Mouse (Mus musculus): ENCODE results near the gene Rnd3. TPM values are rescaled to one million over a fixed set of nuclear protein-coding genes. Genes with fewer than 3 reads are reported as not detected.

Gene Rnd3
- polyA plus RNA-seq, 1 experiment, result 3.5 TPM

DNA sequence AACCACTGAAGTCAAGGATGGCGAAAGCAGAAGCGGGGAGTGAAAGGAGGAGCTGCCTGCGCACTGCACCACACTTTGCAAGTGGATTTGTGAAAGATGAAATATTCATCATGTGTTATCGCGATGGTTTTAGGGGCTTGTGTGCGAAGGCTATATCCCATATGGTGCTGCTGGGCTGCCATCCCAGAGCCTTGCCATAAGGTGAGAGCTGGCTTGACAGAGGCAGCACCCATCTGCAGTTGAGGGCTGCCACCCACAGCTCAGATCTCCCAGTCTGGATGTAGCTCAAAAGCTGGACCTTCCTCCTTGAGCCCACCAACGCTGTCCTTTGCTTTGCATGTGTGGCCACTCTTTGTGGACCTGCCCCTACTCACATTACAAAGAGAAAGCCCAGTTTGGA, 58.2 kb downstream of the Rnd3 start:
- Histone ChIP-seq H3K27me3 (replicated peaks; ENCODE audit: control insufficient read depth, insufficient read depth, low read length) (no peaks in the 10 kb centered on the region), H3K36me3 (ENCODE audit: control insufficient read depth, insufficient read depth, low read length) (no peaks in the 10 kb centered on the region), H3K27ac (ENCODE audit: insufficient read depth, low read depth, low read length) (no peak overlapping the region), H3K4me3 (ENCODE audit: insufficient read depth, low read depth, low read length) (no peak overlapping the region), H3K4me1 (ENCODE audit: control insufficient read depth, insufficient read depth, low read length) (no peaks in the 10 kb centered on the region)
- WGBS, result 82% methylated on average over 7 of the region's 7 CpGs
- no peak for TF ChIP-seq POLR2A (IDR thresholded peaks at IDR 0.05; ENCODE audit: low read depth, low read length)
- no peak for TF ChIP-seq CTCF (conservative IDR thresholded peaks at IDR 0.05; ENCODE audit: insufficient read depth, insufficient read length, low read depth, low read length)
- DNase-seq, result no peak

DNA sequence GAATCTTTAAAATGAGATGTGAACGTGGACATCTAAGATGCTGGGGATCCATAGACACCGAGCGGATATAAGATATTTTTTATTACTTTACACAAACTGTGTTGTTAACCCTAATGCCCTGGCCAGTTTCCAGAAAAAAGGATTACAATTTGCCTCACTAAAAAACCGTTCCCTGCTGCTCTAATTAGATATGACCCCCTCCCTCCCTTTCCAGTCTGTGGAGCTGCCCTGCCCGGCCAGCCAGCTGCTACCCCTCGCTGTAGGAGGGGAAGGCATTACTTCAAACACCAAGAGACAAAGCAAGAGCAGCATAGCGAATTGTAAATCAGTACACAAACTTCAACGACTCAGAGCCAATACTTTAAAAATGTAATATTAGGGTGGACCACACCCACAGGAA, 58.9 kb downstream of the Rnd3 start:
- H3K36me3 ChIP-seq (ENCODE audit: control insufficient read depth, insufficient read depth, low read length), result no peaks in the 10 kb centered on the region
- H3K4me3 ChIP-seq (ENCODE audit: insufficient read depth, low read depth, low read length), result no peak overlapping the region
- no peaks in the 10 kb centered on the region for H3K27me3 ChIP-seq (replicated peaks; ENCODE audit: control insufficient read depth, insufficient read depth, low read length)
- WGBS, result 43% methylated on average over 8 of the region's 8 CpGs
- no peak overlapping the region for H3K27ac ChIP-seq (ENCODE audit: insufficient read depth, low read depth, low read length)
- no peaks in the 10 kb centered on the region for H3K4me1 ChIP-seq (ENCODE audit: control insufficient read depth, insufficient read depth, low read length)
- DNase-seq, result no peak
- no peak for TF ChIP-seq CTCF (conservative IDR thresholded peaks at IDR 0.05; ENCODE audit: insufficient read depth, insufficient read length, low read depth, low read length)

DNA sequence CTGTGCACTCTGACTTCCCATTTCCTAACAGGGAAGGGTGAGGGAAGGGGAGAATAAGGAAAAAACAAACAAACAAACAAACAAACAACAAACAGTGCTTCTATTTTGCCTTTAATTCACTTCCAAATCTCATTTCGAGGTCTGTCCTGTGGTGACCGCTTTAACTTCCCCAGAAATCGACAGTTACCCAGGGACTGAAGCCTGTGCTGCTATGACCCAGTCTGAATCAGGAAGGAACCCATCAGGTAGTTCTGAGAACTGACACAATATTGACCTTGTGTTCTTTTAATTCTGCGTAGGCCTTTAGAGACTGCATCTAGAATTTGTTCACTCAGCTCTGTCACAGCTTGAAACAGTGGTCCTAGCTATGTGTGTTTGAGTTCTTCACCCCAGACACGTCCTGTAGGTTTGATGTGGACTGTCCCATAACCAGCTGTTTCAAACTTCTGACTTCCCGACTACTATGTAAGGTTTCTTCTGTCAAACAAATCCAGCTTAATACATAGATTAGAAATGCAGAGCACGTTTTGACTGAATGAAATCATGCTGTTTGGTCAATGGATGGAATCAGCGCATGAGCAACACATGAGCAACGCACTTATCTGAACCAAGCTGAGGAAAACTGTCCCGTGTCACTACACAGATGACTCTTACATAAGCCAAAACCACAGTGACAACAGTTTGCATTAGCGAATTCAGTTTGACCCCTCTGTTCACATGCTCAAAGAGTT, 59.9 kb downstream of the Rnd3 start:
- Histone ChIP-seq H3K27ac (ENCODE audit: insufficient read depth, low read depth, low read length) (no peak overlapping the region), H3K27me3 (replicated peaks; ENCODE audit: control insufficient read depth, insufficient read depth, low read length) (no peaks in the 10 kb centered on the region), H3K4me1 (ENCODE audit: control insufficient read depth, insufficient read depth, low read length) (no peaks in the 10 kb centered on the region), H3K36me3 (ENCODE audit: control insufficient read depth, insufficient read depth, low read length) (no peaks in the 10 kb centered on the region), H3K4me3 (ENCODE audit: insufficient read depth, low read depth, low read length) (no peak overlapping the region)
- TF ChIP-seq CTCF (conservative IDR thresholded peaks at IDR 0.05; ENCODE audit: insufficient read depth, insufficient read length, low read depth, low read length) (no peak), POLR2A (IDR thresholded peaks at IDR 0.05; ENCODE audit: low read depth, low read length) (no peak)
- no peak for DNase-seq
- WGBS, result 94% methylated on average over 11 of the region's 11 CpGs

DNA sequence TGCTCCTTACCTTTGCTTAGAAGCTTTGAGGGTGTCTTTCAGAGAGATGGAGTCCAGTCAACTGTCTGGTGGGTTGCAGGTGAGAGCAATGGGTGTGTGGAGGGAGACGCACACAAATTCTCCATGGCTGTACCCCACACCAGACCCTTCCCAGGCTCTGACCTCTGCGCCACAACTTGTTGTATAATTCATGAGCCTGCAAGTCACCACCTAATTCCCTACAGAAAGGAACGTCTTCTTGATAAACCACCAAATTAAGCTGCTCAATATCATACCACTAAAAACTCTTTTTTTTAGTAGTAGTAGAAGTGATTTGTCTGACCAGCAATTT, 60.8 kb downstream of the Rnd3 start:
- Histone ChIP-seq H3K4me3 (ENCODE audit: insufficient read depth, low read depth, low read length) (no peak overlapping the region), H3K4me1 (ENCODE audit: control insufficient read depth, insufficient read depth, low read length) (no peaks in the 10 kb centered on the region), H3K27ac (ENCODE audit: insufficient read depth, low read depth, low read length) (no peak overlapping the region), H3K36me3 (ENCODE audit: control insufficient read depth, insufficient read depth, low read length) (no peaks in the 10 kb centered on the region), H3K27me3 (replicated peaks; ENCODE audit: control insufficient read depth, insufficient read depth, low read length) (no peaks in the 10 kb centered on the region)
- TF ChIP-seq CTCF (conservative IDR thresholded peaks at IDR 0.05; ENCODE audit: insufficient read depth, insufficient read length, low read depth, low read length) (no peak), POLR2A (IDR thresholded peaks at IDR 0.05; ENCODE audit: low read depth, low read length) (no peak)
- 86% methylated on average over 3 of the region's 3 CpGs for WGBS
- DNase-seq, result no peak

DNA sequence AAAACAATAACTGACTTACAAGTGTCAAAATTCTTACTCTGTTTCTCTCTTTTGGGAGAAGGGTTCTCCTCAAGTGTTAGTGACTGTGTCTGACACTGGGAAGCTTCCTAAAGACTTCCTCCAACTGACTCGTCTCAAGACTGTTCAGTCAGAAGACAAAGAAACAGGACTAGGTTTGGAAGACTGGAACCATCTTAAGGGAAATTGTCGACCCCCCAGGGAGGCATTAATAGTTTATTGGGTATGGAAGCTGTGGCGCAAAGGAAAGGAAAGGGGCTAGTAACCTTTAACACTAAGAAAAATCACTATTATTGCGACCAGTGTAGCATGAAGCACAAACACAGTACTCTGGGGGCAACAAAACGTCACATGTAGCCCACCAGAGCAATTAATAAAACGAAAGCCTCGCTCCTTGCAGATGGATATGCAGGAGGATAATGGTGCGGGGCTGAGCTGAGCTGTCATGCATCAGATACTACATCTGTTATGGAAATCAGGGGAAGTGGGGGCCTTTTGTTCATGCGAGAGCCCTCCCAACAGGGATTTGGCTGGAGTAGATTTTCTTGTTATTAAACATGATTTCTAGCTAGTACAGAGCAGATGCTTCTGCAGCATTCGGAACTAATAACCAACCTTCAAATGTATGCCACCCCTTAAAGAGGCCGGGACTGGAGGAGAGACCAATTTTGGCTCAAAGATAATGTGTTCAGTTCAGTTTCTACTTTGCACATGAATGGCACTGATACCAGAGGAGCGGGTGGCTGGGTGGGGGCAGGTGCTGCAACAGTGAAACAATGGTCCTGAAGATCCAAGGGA, 61.4 kb downstream of the Rnd3 start:
- WGBS, result 69% methylated on average over 12 of the region's 12 CpGs
- H3K4me3 ChIP-seq (ENCODE audit: insufficient read depth, low read depth, low read length), result no peak overlapping the region
- no peaks in the 10 kb centered on the region for H3K36me3 ChIP-seq (ENCODE audit: control insufficient read depth, insufficient read depth, low read length)
- no peaks in the 10 kb centered on the region for H3K27me3 ChIP-seq (replicated peaks; ENCODE audit: control insufficient read depth, insufficient read depth, low read length)
- no peak for DNase-seq
- H3K27ac ChIP-seq (ENCODE audit: insufficient read depth, low read depth, low read length), result no peak overlapping the region
- no peak for TF ChIP-seq POLR2A (IDR thresholded peaks at IDR 0.05; ENCODE audit: low read depth, low read length)
- no peak for TF ChIP-seq CTCF (conservative IDR thresholded peaks at IDR 0.05; ENCODE audit: insufficient read depth, insufficient read length, low read depth, low read length)
- H3K4me1 ChIP-seq (ENCODE audit: control insufficient read depth, insufficient read depth, low read length), result no peaks in the 10 kb centered on the region

DNA sequence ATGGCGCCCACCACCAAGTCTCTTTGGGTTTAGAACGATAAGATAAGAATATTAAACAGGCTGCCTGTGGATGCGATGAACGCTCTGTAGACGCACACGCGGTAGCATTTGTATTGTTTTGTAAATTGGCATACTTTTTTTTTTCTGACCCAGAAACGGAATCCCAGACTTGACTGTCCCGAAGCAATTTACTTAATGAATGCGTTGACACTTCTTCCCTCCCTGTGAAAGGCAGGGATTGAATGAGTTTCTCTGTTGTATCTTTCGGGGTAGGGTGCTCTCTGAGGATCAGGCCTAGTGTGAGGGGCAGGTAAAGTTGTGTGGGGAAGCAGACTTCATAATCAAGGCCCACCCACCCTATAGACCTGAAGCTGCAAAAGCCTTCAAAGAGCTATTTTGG, 63.8 kb downstream of the Rnd3 start:
- Histone ChIP-seq H3K27ac (ENCODE audit: insufficient read depth, low read depth, low read length) (no peak overlapping the region), H3K36me3 (ENCODE audit: control insufficient read depth, insufficient read depth, low read length) (no peaks in the 10 kb centered on the region), H3K4me3 (ENCODE audit: insufficient read depth, low read depth, low read length) (no peak overlapping the region), H3K27me3 (replicated peaks; ENCODE audit: control insufficient read depth, insufficient read depth, low read length) (no peaks in the 10 kb centered on the region), H3K4me1 (ENCODE audit: control insufficient read depth, insufficient read depth, low read length) (no peaks in the 10 kb centered on the region)
- WGBS, result 96% methylated on average over 11 of the region's 11 CpGs
- TF ChIP-seq CTCF (conservative IDR thresholded peaks at IDR 0.05; ENCODE audit: insufficient read depth, insufficient read length, low read depth, low read length), result no peak
- TF ChIP-seq POLR2A (IDR thresholded peaks at IDR 0.05; ENCODE audit: low read depth, low read length), result no peak
- no peak for DNase-seq

DNA sequence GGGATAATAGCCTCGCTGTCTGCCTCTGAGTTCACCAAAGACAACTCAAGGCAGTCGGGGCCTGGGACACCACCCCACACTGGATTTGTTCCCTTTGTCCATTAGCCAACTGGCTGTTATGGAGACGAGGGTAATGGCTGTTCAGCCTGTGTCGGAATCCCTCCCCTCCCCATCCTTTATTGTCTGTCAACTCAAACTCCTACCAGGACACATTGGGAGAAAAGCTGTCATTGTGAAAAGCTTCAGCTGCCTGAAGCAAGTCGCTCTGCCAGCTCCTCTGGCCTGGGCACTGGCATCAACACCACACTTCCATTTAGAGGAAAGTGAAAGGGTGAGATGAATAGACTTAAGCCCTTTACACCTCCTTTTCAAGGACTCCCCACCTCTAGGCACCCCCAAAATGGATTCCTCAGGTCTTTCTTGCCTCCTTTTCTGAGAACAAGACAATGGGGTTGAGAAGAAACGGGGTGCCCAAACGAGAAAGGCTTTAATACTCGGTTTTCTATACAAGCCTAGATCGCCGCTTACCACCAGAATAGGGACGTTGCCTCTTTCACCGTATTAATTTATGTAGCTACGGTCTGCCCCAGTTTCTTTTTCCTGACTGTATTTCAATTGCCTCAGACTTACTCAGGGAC, 66.1 kb downstream of the Rnd3 start:
- DNase-seq, result no peak
- Histone ChIP-seq H3K4me3 (ENCODE audit: insufficient read depth, low read depth, low read length) (no peak overlapping the region), H3K27me3 (replicated peaks; ENCODE audit: control insufficient read depth, insufficient read depth, low read length) (no peaks in the 10 kb centered on the region), H3K27ac (ENCODE audit: insufficient read depth, low read depth, low read length) (no peak overlapping the region), H3K36me3 (ENCODE audit: control insufficient read depth, insufficient read depth, low read length) (no peaks in the 10 kb centered on the region), H3K4me1 (ENCODE audit: control insufficient read depth, insufficient read depth, low read length) (no peaks in the 10 kb centered on the region)
- TF ChIP-seq CTCF (conservative IDR thresholded peaks at IDR 0.05; ENCODE audit: insufficient read depth, insufficient read length, low read depth, low read length) (no peak), POLR2A (IDR thresholded peaks at IDR 0.05; ENCODE audit: low read depth, low read length) (no peak)
- 86% methylated on average over 13 of the region's 13 CpGs for WGBS
